Mouse (Mus musculus): ENCODE data around the gene Slc6a17.

Gene Slc6a17

GRCm38 (mm10) chr3:107524547-107524946 is 6.7 kb upstream of the Slc6a17 start:
- DNase-seq (ENCODE audit: low read depth, low spot score): no peak

GRCm38 (mm10) chr3:107520931-107521330 is 3.1 kb upstream of the Slc6a17 start:
- no peak for DNase-seq (ENCODE audit: low read depth, low spot score)

GRCm38 (mm10) chr3:107516776-107517630 is 815 bp downstream of the Slc6a17 start:
- peak; percentile 88 for DNase-seq (ENCODE audit: low read depth, low spot score)

GRCm38 (mm10) chr3:107515989-107516388 is 1.8 kb downstream of the Slc6a17 start:
- DNase-seq (ENCODE audit: low read depth, low spot score): peak; percentile 90

DNA sequence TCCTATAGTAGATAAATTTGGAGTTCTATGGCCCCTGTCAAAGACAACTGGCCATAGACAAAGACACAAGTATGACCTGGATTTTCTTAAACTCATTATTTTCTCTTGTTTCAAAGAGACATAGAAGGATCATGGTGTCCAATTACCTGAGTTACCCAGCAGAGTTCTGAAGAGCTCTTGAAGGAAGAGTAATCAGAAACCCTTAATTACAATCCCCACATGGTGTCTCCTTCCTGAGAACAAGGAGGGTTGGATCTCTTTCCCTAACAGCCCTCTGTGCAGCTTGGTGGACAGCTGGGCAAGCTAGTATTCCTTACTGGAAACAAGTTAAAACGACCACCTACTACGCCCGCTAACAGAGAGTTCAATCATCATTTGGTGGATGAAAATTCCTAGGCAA is 6.4 kb downstream of the Slc6a17 start:
- DNase-seq (ENCODE audit: low read depth, low spot score): no peak

GRCm38 (mm10) chr3:107508696-107509095 is 9.1 kb downstream of the Slc6a17 start:
- DNase-seq (ENCODE audit: low read depth, low spot score): peak; percentile 77

DNA sequence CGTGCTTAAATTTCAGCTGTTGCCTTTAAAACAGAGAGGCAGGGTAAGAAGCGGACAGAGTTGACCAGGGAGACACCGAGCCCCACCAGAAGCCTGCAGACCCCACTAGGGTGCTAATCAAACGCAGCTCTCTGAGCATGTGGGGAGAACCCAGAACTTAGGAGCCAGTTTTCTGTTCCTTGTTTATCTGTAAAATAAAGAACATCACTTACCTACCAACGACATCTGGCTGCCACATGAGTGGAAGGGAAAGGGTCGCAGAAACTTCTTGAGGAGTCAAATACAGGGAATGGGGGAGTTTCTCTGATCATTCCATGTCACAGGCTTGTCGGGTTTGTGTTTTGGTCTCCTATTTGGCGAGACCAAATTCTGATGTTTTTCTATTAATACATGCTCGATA is 9.9 kb downstream of the Slc6a17 start:
- no peak for DNase-seq (ENCODE audit: low read depth, low spot score)

- no peak for DNase-seq (ENCODE audit: low read depth, low spot score)
These were observed 11.3 kb downstream of the Slc6a17 start for GRCm38 (mm10) chr3:107506531-107506930.

DNA sequence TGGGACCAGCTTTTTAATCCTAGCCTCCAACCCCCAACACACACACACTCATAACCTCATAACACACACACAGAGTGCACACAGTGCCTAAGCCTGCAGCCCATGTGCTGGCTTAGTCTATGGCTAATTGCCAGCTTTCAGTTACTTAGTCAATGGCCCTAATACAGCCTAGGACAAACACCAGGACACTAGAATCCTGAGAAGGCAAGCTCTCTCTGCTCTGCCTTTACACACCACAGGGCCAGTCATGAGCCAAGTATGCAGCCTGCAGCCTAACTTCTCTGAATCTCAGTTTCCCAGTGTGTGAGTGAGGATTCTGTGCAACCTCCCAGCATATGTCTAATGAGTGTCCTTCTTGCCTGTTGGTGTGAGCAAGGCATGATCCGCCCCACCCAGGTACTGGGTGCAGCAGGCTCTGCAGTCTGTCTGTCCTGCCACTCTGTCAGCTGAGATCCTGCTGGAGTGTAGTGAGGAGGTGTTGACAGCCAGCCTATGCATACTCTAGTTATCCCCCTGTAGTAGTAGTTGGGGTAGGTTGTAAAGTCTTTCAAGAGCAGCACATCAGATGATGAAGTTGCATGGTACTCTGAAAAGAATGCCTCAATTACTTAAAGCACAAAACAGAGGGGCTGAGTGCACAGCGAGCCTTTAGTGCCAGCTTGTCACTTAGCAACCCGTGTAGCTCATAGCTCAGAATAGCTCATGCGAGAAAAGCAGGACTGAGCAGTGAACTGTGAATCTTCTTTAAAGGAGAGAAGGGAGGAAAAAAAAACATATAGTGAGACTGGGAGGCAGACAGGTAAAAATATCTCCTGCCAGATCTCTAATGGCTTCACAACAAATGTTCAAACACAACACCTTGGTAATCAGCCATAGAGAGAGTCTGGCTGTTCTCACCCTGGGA is 12.1 kb downstream of the Slc6a17 start:
- DNase-seq (ENCODE audit: low read depth, low spot score): peak; percentile 93

DNA sequence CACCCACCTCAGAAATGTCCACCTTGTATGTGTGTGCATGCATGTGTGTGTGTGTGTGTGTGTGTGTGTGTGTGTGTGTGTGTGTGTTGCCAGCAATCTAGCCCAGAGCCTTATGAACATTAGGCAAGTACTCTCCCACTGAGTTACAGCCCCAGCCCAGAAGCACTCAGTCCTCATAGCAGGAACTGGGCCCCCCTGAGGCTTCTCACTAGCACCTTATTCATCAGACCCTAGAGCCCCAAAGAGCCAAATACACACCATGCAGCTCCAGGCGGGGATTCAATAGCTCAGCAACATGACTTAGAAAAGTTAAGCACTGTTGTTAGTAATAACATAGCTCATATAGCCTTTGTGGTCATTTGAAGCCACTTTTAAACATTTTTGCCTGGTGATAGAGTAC is 13.3 kb downstream of the Slc6a17 start:
- DNase-seq (ENCODE audit: low read depth, low spot score): no peak

GRCm38 (mm10) chr3:107503716-107504115 is 14.1 kb downstream of the Slc6a17 start:
- peak; percentile 37 for DNase-seq (ENCODE audit: low read depth, low spot score)

GRCm38 (mm10) chr3:107501702-107502151 is 16.1 kb downstream of the Slc6a17 start:
- peak; percentile 95 for DNase-seq (ENCODE audit: low read depth, low spot score)

DNA sequence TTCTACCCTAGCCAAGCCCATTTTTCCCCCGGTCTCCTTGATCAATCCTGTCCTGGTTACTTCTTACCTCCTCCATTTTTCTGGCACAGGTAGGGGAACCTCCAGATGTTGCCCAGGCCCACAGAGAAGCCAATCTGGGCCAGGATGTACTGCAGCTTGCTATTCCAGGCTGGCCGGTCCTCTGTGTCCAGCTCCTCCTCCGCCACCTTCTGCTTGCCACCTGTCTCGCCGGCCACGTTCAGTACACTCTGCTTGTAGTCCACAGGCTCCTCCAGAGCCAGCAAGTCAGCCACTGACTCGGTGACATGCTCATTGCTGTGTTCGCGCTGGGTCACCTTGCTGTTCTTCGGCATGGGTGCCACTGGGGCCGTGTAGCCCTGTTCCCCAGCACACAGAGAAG is 17.5 kb downstream of the Slc6a17 start:
- DNase-seq (ENCODE audit: low read depth, low spot score): peak; percentile 91

DNA sequence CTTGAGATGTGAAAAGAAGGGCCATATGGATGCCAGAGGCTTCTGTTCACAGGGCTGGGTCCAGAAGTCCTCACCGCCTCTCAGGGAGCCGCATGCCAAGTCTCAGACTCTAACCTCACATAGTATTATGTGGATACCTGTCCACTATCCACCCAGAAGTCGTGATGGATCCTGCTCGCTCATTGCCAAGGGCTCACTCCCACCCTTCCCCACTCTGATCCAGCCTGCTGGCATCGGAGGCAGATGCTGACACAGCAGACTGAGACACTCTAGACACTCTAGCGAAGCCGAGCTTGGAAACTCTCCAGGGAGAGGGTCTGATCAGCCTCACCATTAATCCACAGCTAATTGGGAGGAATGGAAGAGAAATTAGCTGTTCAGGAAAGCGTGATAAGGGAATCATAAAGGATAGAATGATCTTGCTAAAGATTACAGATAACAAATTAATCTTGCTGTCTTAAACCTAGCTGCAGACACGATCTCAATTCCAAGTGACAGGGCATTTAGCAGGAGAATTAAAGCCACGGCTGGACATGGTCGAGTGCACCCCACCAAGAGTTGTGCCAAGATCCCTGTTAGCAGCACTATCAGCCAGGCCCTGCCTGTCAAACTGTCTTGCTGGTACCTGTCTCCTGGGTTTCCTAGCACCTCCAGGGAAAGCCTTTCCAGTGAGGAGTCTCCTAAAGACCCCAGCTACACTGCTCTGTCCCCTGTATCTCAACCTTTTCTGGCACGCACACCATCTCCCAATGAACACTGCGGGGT is 21.6 kb downstream of the Slc6a17 start:
- no peak for DNase-seq (ENCODE audit: low read depth, low spot score)

DNA sequence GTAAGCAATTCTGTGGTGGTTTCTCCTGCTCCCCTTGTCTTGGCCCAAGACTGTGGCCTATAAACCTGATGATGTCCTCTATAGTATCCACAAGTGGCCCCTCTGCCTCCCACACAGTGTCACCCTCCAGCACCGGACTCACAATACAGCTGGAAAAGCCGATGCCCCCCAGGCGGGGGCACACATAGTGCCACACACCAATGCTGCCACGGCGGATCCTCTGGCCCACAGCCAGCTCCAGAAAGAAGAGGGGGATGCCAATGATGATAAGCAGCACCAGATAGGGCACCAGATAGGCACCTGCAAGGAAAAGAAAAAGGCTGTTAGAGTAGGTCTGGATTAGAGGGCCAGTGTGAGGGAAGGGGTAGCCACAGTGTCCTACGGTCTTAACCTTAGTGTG is 22.3 kb downstream of the Slc6a17 start:
- DNase-seq (ENCODE audit: low read depth, low spot score): no peak

GRCm38 (mm10) chr3:107491459-107491858 is 26.4 kb downstream of the Slc6a17 start:
- peak; percentile 84 for DNase-seq (ENCODE audit: low read depth, low spot score)

DNA sequence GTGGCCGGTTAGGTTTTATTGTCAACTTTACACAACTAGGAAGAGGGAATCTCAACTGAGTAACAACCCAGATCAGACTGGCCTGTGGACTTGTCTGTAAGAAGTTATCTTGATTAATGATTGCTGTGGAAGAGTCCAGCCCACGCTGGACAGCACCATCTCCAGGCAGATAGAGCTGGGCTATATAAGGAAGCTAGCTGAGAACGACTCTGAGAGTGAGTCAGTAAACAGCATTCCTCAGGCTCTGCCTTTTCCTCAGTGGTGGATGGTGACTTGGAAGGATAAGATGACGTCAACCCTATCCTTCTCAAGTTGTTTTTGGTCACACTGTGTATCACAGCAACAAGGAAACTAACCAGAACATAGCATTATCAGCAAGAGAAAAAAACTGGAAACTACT is 29.2 kb downstream of the Slc6a17 start:
- DNase-seq (ENCODE audit: low read depth, low spot score): peak; percentile 58

DNA sequence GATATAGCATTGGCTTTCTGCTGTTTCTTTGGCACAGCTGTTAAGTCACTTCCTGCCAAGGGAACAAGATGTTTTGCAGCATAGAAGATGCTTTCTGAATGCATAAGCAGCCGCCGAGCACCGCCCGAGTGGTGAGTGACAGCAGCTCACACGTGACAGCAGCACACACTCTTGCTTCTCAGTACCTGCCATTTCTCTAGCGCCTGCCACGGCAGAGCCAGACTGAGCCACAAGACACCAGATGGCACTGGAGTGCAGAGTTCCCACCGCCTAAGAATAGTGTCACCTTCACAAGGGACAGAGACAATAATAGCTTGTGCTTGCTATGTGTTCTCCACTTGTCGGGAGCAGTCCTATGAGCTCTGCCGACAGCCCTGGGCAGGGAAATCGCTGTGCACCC is 34.5 kb downstream of the Slc6a17 start:
- DNase-seq (ENCODE audit: low read depth, low spot score): peak; percentile 98

GRCm38 (mm10) chr3:107480660-107481059 is 37.2 kb downstream of the Slc6a17 start:
- peak; percentile 37 for DNase-seq (ENCODE audit: low read depth, low spot score)

DNA sequence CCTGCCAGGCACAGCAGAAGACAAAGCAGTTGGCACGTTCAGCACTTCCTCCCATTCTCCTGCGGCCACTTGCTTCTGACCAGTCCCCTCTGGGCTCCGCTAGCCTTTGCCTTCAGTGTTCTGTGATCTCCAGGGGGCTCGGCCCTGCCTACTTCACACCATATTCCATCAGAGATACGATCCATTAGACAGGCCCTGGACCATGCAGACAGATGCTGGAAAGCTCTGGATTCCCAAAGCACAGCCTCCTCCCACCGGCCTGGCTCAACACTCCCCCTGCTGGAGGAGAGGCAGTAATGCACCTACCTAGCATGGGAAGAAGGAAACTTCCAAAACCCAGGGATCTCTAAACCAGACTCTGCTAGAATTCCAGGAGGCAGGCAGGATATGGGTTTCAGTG is 45.6 kb downstream of the Slc6a17 start:
- DNase-seq (ENCODE audit: low read depth, low spot score): peak; percentile 80

GRCm38 (mm10) chr3:107469059-107469458 is 48.8 kb downstream of the Slc6a17 start:
- DNase-seq (ENCODE audit: low read depth, low spot score): peak; percentile 72

- no peak for DNase-seq (ENCODE audit: low read depth, low spot score)
These were observed 49.7 kb downstream of the Slc6a17 start for GRCm38 (mm10) chr3:107468106-107468505.
